Mouse (Mus musculus) activated CD4-positive, CD25-positive, alpha-beta regulatory T cell, adult 9 weeks (primary cell): Measurements from ENCODE around the gene Wars. TPM values are rescaled to one million over a fixed set of nuclear protein-coding genes. Genes with fewer than 3 reads are reported as not detected.

Source experiments
- polyA plus RNA-seq: library from polyadenylated mRNA; unstranded; fragments of 100-300 nt; shearing (Covaris generic); gene quantifications from one replicate; pipeline ENCODE4 v1.2.1, GENCODE M21; 2017

Gene Wars
- polyA plus RNA-seq = 109 TPM

DNA sequence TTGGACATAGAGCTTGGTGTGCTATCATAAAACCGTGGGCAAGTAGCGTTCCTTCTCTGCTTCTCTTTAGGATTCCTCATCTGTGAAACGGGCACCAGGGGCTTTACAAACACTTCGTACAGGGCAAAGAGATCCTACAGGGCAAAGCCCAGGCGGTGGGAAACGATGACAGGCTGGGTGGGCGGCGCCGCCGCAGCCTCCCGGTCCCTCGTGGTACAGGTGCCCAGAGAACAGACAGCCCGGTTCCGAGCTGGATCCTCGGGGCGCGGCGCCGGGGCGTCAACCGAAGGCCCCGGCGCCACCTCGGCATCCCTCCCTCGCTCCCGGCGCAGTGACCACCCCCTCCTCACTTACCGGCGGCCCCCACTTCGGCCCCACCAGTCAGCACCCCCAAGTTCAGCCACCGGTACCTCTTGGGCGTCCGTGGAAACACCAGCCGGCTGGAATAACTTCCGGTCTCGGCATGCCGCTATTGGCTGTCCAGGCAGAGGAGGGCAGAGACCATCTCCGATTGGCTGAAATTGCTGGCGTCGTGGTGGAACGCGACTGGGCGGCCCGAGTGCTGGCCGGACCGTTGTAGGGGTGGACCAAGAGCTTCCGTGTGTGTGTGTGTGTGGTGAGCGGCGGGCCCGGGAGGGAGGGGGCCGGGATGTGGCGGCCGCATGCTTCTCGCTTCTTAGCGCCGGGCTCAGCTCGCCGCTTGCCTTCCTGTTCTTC lies at the start of gene Wars:
TSS of gene Wars (minus strand) at position 460 of the 717 bp plus-strand sequence.

DNA sequence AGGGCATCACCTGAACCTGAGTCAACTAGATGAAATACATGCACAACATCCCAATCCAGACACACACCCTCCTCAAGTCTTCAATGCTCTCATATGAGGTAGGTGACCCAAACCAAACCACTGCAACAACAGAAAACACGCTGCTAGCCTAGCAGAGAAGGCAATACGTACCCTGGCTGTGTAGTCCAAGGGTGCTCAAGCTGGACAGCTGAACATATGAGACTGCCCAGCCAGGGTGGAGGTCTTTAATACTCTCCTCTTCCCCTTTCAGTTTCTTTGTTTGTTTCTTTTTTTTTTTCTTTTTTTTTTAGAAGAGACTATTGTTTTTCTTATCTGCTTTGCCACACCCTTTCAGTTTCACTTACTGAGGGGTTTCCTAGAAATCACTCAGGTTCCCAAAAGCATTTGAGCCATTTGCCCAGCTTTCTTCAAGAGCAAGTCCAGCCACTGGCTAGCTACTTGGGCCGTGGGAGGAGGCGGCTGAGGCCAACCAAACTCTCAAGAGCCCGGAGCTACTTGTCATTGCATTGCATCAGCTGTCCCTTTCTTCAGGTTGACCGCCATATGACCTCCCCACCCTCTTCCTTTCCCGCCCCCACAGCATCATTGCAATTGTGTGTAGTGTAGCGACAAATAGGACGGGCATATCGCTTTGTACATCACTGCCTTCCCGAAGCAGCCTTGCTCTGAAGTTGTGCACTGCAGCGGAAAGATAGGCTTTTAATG lies 822 bp downstream of the Wars start, which contains the start of gene Wdr25:
TSS of gene Wdr25 (plus strand) at position 643 of the 726 bp plus-strand sequence.

DNA sequence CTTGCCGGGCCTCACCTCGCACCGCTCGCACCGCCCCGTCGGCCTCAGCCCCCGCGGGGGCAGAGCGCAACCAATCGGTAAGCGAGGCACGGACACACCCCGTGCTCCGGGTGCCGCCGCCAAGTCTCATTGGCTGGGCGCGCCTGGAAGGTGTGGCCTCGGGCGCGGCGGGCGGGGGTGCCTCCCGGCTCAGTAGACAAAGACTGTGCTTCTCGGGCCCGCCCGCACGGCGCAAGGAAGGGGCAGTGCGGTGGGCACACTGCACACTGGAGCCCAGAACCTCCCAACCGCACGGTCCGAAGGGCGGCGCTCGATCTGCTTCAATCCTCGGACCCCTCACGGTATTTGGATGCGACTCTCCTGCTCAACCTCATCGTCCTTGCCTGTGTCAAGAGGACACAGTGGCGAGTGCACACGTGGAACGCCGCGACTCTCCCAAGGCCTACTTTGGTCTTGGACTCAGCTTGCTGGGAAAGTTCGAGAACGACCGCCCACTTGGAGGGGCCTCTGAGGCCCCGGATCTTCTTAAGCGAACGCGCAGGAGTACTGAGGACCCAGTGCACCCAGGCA lies 58.0 kb downstream of the Wars start, which contains the start of the genes Slc25a29 and Slc25a47:
TSS of gene Slc25a29 (minus strand) at position 44 of the 570 bp plus-strand sequence.
TSS of gene Slc25a47 (plus strand) at position 207 of the 570 bp plus-strand sequence.

Other genes with a start within 250 kb of the Wars start
- 3.9 TPM for gene Degs2, start 191.9 kb downstream of the Wars start, polyA plus RNA-seq
- 7.1 TPM for gene Yy1, start 101.2 kb downstream of the Wars start, polyA plus RNA-seq
- 7.8 TPM for gene Slc25a29, start 58.3 kb downstream of the Wars start, polyA plus RNA-seq
- 0.99 TPM for gene Slc25a47, start 58.1 kb downstream of the Wars start, polyA plus RNA-seq
- gene Wdr25, start 543 bp downstream of the Wars start, polyA plus RNA-seq = 9.2 TPM
- 0.27 TPM for gene Begain, start 174.0 kb upstream of the Wars start, polyA plus RNA-seq